Mouse (Mus musculus): ENCODE measurements at regions not wholly inside any gene's neighbourhood (a gene's known extent, or its start where the extent isn't known, plus 50 kb on each side); places are given as distances from the start of the nearest gene placed in this dataset.
"Not testable (repeated sequence)": the region's sequence is repeated elsewhere in the genome, so short reads cannot be mapped to it uniquely, and the experiment has no call there.

- no peaks in the 10 kb centered on the region for H3K27me3 ChIP-seq (ENCODE audit: control insufficient read depth, insufficient read depth, low read length)
- WGBS: 79% methylated on average over 4 of the region's 4 CpGs
- no peaks in the 10 kb centered on the region for H3K4me1 ChIP-seq (ENCODE audit: control insufficient read depth, insufficient read depth, low read length)
- TF ChIP-seq CTCF (IDR thresholded peaks at IDR 0.05; ENCODE audit: borderline replicate concordance, insufficient read depth, low read depth, low read length): no peak
- no peak for TF ChIP-seq POLR2A (IDR thresholded peaks at IDR 0.05; ENCODE audit: borderline replicate concordance, insufficient read depth, low read length)
- H3K4me3 ChIP-seq (replicated peaks; ENCODE audit: insufficient read depth, low read depth, low read length): no peak overlapping the region
- H3K27ac ChIP-seq (ENCODE audit: insufficient read depth, low read length): no peak overlapping the region
- no peak for DNase-seq
Measured at GRCm38 (mm10) chr13:52129466-52129865, 283.0 kb downstream of the Gadd45g start.

GRCm38 (mm10) chr13:52133202-52133601, 286.7 kb downstream of the Gadd45g start:
- no peak for TF ChIP-seq POLR2A (IDR thresholded peaks at IDR 0.05; ENCODE audit: borderline replicate concordance, insufficient read depth, low read length)
- no peak overlapping the region for H3K27ac ChIP-seq (ENCODE audit: insufficient read depth, low read length)
- DNase-seq: no peak
- 49% methylated on average over 3 of the region's 3 CpGs for WGBS
- no peak overlapping the region for H3K4me3 ChIP-seq (replicated peaks; ENCODE audit: insufficient read depth, low read depth, low read length)
- no peaks in the 10 kb centered on the region for H3K4me1 ChIP-seq (ENCODE audit: control insufficient read depth, insufficient read depth, low read length)
- H3K27me3 ChIP-seq (ENCODE audit: control insufficient read depth, insufficient read depth, low read length): no peaks in the 10 kb centered on the region

GRCm38 (mm10) chr13:52138331-52138945, 292.0 kb downstream of the Gadd45g start:
- Histone ChIP-seq H3K4me3 (replicated peaks; ENCODE audit: insufficient read depth, low read depth, low read length) (no peak overlapping the region), H3K4me1 (ENCODE audit: control insufficient read depth, insufficient read depth, low read length) (no peaks in the 10 kb centered on the region), H3K27ac (ENCODE audit: insufficient read depth, low read length) (no peak overlapping the region), H3K27me3 (ENCODE audit: control insufficient read depth, insufficient read depth, low read length) (no peaks in the 10 kb centered on the region; the same call in 1 of the 2 replicates)
- DNase-seq: no peak
- TF ChIP-seq POLR2A (IDR thresholded peaks at IDR 0.05; ENCODE audit: borderline replicate concordance, insufficient read depth, low read length): no peak
- no peak for TF ChIP-seq CTCF (IDR thresholded peaks at IDR 0.05; ENCODE audit: borderline replicate concordance, insufficient read depth, low read depth, low read length)
- 87% methylated on average over 6 of the region's 6 CpGs for WGBS

GRCm38 (mm10) chr13:52139140-52139809, 292.8 kb downstream of the Gadd45g start:
- WGBS: 52% methylated on average over 15 of the region's 15 CpGs
- no peak for TF ChIP-seq POLR2A (IDR thresholded peaks at IDR 0.05; ENCODE audit: borderline replicate concordance, insufficient read depth, low read length)
- TF ChIP-seq CTCF (IDR thresholded peaks at IDR 0.05; ENCODE audit: borderline replicate concordance, insufficient read depth, low read depth, low read length): no peak
- H3K27ac ChIP-seq (ENCODE audit: insufficient read depth, low read length): no peak overlapping the region
- no peaks in the 10 kb centered on the region for H3K4me1 ChIP-seq (ENCODE audit: control insufficient read depth, insufficient read depth, low read length)
- H3K4me3 ChIP-seq (replicated peaks; ENCODE audit: insufficient read depth, low read depth, low read length): no peak overlapping the region
- DNase-seq: no peak
- H3K27me3 ChIP-seq (ENCODE audit: control insufficient read depth, insufficient read depth, low read length): no peaks in the 10 kb centered on the region; the same call in 1 of the 2 replicates

GRCm38 (mm10) chr13:52140221-52140620, 293.7 kb downstream of the Gadd45g start:
- WGBS: 77% methylated on average over 6 of the region's 6 CpGs
- Histone ChIP-seq H3K27me3 (ENCODE audit: control insufficient read depth, insufficient read depth, low read length) (no peaks in the 10 kb centered on the region; the same call in 1 of the 2 replicates), H3K4me1 (ENCODE audit: control insufficient read depth, insufficient read depth, low read length) (no peaks in the 10 kb centered on the region), H3K27ac (ENCODE audit: insufficient read depth, low read length) (no peak overlapping the region), H3K4me3 (replicated peaks; ENCODE audit: insufficient read depth, low read depth, low read length) (no peak overlapping the region)
- TF ChIP-seq POLR2A (IDR thresholded peaks at IDR 0.05; ENCODE audit: borderline replicate concordance, insufficient read depth, low read length) (no peak), CTCF (IDR thresholded peaks at IDR 0.05; ENCODE audit: borderline replicate concordance, insufficient read depth, low read depth, low read length) (no peak)
- no peak for DNase-seq

GRCm38 (mm10) chr13:52144066-52144465, 297.6 kb downstream of the Gadd45g start:
- not testable (repeated sequence) for DNase-seq; H3K27ac ChIP-seq (ENCODE audit: insufficient read depth, low read length); H3K4me3 ChIP-seq (replicated peaks; ENCODE audit: insufficient read depth, low read depth, low read length); H3K27me3 ChIP-seq (ENCODE audit: control insufficient read depth, insufficient read depth, low read length); H3K4me1 ChIP-seq (ENCODE audit: control insufficient read depth, insufficient read depth, low read length)
- WGBS: 79% methylated on average over 1 of the region's 1 CpGs

- Histone ChIP-seq H3K27me3 (ENCODE audit: control insufficient read depth, insufficient read depth, low read length) (no peaks in the 10 kb centered on the region; the same call in 1 of the 2 replicates), H3K4me3 (replicated peaks; ENCODE audit: insufficient read depth, low read depth, low read length) (no peak overlapping the region), H3K27ac (ENCODE audit: insufficient read depth, low read length) (no peak overlapping the region), H3K4me1 (ENCODE audit: control insufficient read depth, insufficient read depth, low read length) (no peaks in the 10 kb centered on the region)
- 80% methylated on average over 5 of the region's 5 CpGs for WGBS
- no peak for DNase-seq
- TF ChIP-seq POLR2A (IDR thresholded peaks at IDR 0.05; ENCODE audit: borderline replicate concordance, insufficient read depth, low read length): no peak
- no peak for TF ChIP-seq CTCF (IDR thresholded peaks at IDR 0.05; ENCODE audit: borderline replicate concordance, insufficient read depth, low read depth, low read length)
Measured at GRCm38 (mm10) chr13:52145926-52146325, 299.4 kb downstream of the Gadd45g start.

- H3K27me3 ChIP-seq (ENCODE audit: control insufficient read depth, insufficient read depth, low read length): no peaks in the 10 kb centered on the region
- no peak for DNase-seq
- TF ChIP-seq POLR2A (IDR thresholded peaks at IDR 0.05; ENCODE audit: borderline replicate concordance, insufficient read depth, low read length): no peak
- TF ChIP-seq CTCF (IDR thresholded peaks at IDR 0.05; ENCODE audit: borderline replicate concordance, insufficient read depth, low read depth, low read length): no peak
- H3K27ac ChIP-seq (ENCODE audit: insufficient read depth, low read length): no peak overlapping the region
- H3K4me1 ChIP-seq (ENCODE audit: control insufficient read depth, insufficient read depth, low read length): no peaks in the 10 kb centered on the region; the same call in 1 of the 2 replicates
- no peak overlapping the region for H3K4me3 ChIP-seq (replicated peaks; ENCODE audit: insufficient read depth, low read depth, low read length)
- WGBS: 79% methylated on average over 8 of the region's 8 CpGs
Measured at GRCm38 (mm10) chr13:52150281-52150680, 303.8 kb downstream of the Gadd45g start.
